Mouse (Mus musculus): ENCODE measurements around the gene Pgghg. TPM values are rescaled to one million over a fixed set of nuclear protein-coding genes. Genes with fewer than 3 reads are reported as not detected.

Pgghg gene
- polyA plus RNA-seq (2016; fragmentation: Nextera tagmentation; extraction: Ambion mirVana): 13.5 and 14.3 TPM in 2 replicates

DNA sequence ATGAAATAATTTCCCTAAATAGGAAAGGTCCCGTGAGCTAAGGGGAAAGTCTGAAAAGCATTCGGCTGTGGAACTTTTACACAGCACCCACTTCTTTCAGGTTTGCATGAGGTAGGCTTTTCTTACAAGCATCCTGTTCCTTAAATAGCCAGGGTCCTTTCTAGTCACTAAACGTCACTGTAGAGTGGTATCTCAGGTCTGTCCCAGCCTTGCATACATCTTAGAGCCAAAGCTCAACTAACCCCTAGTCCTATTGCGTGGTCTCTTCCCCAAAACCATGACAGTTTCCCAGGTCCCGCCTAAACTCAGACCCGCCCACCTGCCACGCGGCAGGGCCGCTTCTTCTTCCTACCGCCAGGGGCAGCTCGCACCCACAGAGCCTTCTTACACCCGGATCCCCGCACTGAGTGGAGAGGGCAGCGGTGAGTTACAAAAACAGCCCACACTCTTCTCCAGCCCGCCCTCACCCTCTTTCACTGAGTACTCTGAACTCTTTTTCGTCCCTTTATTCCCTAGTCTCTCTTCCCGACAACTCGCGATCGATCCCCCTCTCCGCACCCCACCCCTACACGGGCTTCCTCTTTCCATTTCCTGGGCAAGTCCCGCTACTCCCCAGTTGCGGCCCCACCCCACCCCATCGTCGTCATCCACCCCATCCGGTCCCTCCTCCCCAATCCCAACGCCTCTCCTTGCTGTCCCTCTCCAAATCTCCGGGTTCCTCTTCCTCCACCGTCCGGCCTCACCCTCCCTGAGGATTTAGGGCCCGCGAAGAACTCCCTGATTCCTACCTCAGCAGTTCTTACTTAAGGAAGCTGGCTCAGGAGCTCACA is at the start of gene Pgghg:
TSS of gene Pgghg (plus strand) at position 170 of the 830 bp plus-strand sequence.
- Histone ChIP-seq H3K27me3 (replicated peaks; ENCODE audit: low read depth, poor library complexity, severe bottlenecking) (no peaks in the 10 kb centered on the region), H3K9me3 (no peaks in the 10 kb centered on the region), H3K4me3 (peak within 1 kb of the TSS; percentile 64), H3K36me3 (replicated peaks) (peaks cover 19% of the 10 kb centered on the region), H3K4me1 (peaks cover 42% of the 10 kb centered on the region), H3K27ac (replicated peaks) (peak within 1 kb of the TSS; percentile 87)
- DNase-seq (ENCODE audit: low spot score): peak; percentile 91
- WGBS: 4% methylated on average over 33 of the region's 33 CpGs

DNA sequence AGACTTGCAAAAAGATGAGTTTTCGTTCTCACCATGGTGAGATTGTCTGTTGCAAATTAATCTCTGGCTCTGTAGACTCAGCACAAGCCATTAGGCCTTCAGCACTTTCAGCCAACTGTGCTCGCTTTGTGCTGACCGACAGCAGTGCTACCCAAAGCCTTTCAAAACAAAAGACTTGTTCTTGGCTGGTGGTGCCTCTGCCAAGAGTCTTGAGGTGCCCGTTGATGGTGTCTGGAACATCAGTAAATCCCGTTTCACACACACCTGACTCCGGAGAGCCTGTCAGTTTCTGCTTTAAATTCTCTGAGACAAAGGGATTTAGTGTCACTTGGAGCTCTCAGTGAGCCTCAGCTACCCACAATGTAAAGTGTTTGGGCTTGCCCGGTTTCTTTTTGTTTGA is 47.2 kb upstream of the Pgghg start:
- WGBS: 91% methylated on average over 7 of the region's 7 CpGs
- Histone ChIP-seq H3K4me3 (no peak overlapping the region), H3K36me3 (replicated peaks) (peaks cover 89% of the 10 kb centered on the region), H3K27me3 (replicated peaks; ENCODE audit: low read depth, poor library complexity, severe bottlenecking) (no peaks in the 10 kb centered on the region), H3K4me1 (no peaks in the 10 kb centered on the region), H3K27ac (replicated peaks) (no peak overlapping the region), H3K9me3 (no peaks in the 10 kb centered on the region)
- no peak for DNase-seq (ENCODE audit: low spot score)

DNA sequence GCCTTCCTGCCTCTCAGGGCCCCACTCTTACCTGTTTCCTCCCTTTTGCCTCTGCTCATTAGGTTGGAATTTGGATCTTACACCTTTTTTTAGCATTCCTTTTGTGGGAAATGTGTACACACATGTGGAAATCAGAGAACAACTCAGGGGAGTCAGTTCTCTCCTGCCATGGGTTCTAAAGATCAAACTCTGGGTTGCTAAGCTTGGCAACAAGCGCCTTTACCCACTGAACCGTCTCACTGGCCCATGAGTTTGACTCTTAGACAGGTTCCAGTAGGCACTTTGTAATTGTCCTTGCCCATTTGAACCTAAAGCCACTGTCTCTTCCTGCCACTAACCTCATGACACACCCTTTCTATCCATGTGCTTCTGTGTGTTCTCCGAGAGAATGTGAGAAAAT is 46.6 kb upstream of the Pgghg start:
- Histone ChIP-seq H3K27ac (replicated peaks) (no peak overlapping the region), H3K4me1 (no peaks in the 10 kb centered on the region), H3K36me3 (replicated peaks) (peaks cover 88% of the 10 kb centered on the region), H3K27me3 (replicated peaks; ENCODE audit: low read depth, poor library complexity, severe bottlenecking) (no peaks in the 10 kb centered on the region), H3K4me3 (no peak overlapping the region), H3K9me3 (no peaks in the 10 kb centered on the region)
- WGBS: 94% methylated on average over 3 of the region's 3 CpGs
- no peak for DNase-seq (ENCODE audit: low spot score)

DNA sequence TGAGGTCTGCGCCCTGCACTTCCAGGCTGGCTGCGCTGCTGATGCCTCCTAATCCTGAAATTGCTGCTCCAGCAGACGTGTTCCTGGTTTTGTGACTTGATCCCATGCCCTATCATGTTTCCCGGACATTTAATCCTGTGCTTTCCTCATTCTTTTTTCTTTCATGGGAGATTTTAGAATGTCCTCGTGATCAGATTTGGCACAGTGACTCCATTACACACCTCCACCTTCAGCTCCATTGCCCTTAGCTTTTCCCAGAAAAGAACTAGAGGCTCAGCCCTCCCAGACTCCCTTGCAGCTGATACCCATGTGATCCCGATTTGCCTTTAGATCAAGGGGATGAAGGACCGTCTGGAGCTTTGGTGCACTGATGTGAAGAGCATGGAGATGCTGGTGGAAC is 43.3 kb upstream of the Pgghg start:
- H3K4me1 ChIP-seq: peaks cover 13% of the 10 kb centered on the region
- no peak overlapping the region for H3K27ac ChIP-seq (replicated peaks)
- H3K36me3 ChIP-seq (replicated peaks): peaks cover 65% of the 10 kb centered on the region
- DNase-seq (ENCODE audit: low spot score): no peak
- no peak overlapping the region for H3K4me3 ChIP-seq
- 80% methylated on average over 7 of the region's 7 CpGs for WGBS
- no peaks in the 10 kb centered on the region for H3K27me3 ChIP-seq (replicated peaks; ENCODE audit: low read depth, poor library complexity, severe bottlenecking)
- no peaks in the 10 kb centered on the region for H3K9me3 ChIP-seq

DNA sequence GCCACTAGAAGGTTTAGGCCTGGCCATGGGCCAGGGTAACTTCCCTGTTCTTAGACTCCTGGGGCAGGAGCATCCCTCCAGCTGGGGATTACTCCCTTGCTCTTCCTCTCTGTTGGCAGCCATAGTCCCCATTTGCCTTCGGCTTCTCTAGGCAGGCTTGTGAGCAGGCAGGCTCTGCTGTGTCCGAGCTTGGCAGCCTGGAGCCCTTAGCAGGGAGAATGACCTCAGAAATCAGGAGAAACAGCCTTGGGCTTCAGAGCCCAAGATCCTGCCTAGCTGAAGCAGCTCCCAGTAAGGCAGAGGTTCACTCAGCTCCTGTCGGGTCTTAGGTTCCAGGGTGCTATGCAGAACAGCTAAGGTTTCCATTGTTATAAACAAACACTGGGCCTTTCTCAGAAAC is 42.1 kb upstream of the Pgghg start:
- Histone ChIP-seq H3K27me3 (replicated peaks; ENCODE audit: low read depth, poor library complexity, severe bottlenecking) (no peaks in the 10 kb centered on the region), H3K9me3 (no peaks in the 10 kb centered on the region), H3K4me1 (peaks cover 18% of the 10 kb centered on the region), H3K27ac (replicated peaks) (no peak overlapping the region), H3K36me3 (replicated peaks) (peaks cover 52% of the 10 kb centered on the region), H3K4me3 (no peak overlapping the region)
- WGBS: 75% methylated on average over 3 of the region's 3 CpGs
- no peak for DNase-seq (ENCODE audit: low spot score)

DNA sequence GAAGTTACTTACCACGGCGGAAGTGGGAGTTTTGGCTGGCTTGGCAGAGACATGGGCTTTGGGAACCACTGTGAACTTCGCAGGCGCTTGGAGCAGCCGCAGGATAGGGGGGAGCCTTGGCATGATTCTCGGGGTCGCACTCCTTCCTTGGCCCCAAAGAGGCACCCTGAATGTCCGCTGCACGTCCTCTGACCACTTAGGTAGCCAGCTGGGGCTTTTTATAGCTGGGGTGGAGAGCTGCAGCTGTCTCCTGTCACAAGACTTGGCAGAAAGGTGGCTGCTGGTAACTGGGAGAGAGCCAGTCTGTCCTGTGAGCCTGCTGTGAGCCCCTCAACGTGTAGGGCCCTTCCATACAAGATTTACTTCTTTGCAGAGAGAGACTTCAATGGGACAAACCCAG is 41.0 kb upstream of the Pgghg start, which contains the start of gene Cox8b:
TSS of gene Cox8b (minus strand) at position 227 of the 400 bp plus-strand sequence.
- Histone ChIP-seq H3K36me3 (replicated peaks) (peaks cover 43% of the 10 kb centered on the region), H3K27ac (replicated peaks) (no peak within 1 kb of the TSS), H3K9me3 (no peaks in the 10 kb centered on the region), H3K4me3 (no peak within 1 kb of the TSS), H3K27me3 (replicated peaks; ENCODE audit: low read depth, poor library complexity, severe bottlenecking) (no peaks in the 10 kb centered on the region), H3K4me1 (peaks cover 18% of the 10 kb centered on the region)
- WGBS: 82% methylated on average over 10 of the region's 10 CpGs
- no peak for DNase-seq (ENCODE audit: low spot score)

DNA sequence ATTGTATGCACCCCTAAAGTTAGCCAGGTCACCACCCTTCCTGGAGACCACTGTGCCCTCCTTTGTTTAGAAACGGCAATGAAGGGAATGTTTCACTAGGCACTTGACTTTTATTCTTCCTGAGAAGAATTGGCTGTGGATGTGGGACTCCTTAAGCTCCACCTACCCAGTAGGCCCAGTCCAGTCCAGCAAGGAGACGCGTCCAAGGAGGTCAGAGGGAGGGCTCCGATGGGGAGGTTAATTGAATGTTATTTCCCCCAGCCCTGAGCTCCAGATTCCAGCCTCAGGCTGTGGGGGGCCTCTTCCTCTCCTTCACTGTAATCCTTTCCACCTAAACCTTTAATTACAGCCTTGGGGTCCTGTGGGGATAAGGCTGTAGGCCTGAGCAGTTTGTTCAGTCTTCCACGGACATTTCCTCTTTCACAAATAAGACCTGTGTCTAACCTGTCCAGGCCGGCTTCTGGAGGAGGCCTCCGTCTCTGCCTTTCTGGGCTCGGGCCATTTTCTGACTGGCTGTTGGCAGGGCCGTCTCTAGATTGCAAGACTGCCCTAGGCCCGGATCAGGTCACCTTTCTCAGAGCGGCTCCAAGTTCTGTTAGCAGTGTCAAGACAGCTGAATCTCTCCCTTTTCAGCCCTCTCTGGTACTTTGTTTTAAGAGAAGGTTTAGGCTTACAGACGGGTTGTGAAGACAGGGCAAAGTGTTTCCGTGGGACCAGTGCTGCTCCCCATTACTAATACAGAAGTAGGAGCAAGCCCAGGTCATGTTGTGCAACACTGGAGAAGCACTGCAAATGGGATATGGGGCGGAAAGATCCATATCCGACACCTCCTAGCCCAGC is 38.9 kb upstream of the Pgghg start:
- H3K4me1 ChIP-seq: peaks cover 18% of the 10 kb centered on the region
- 54% methylated on average over 15 of the region's 15 CpGs for WGBS
- H3K9me3 ChIP-seq: no peaks in the 10 kb centered on the region
- DNase-seq (ENCODE audit: low spot score): peak; percentile 42
- H3K27me3 ChIP-seq (replicated peaks; ENCODE audit: low read depth, poor library complexity, severe bottlenecking): no peaks in the 10 kb centered on the region
- H3K4me3 ChIP-seq: no peak overlapping the region
- H3K36me3 ChIP-seq (replicated peaks): peaks cover 23% of the 10 kb centered on the region
- H3K27ac ChIP-seq (replicated peaks): peak overlapping the region; percentile 54

DNA sequence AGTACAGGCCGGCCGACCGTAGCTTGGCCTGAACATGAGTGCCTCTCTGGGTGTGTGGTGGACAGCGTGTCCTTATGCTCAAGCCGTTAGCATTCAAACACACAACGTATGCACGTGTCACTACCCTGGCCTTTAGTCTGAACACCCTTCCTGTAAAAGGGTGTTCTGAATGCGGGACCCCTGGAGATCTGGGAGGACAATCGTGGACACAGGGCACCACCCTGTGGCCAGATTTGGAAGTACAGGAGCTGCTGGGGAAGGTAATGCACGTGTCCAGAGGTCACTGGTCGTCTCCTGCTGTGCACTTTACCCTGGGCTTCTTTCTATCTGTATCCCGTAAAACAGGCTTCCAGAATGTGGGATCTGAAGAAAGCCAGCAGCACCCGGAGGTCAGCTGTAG is 38.0 kb upstream of the Pgghg start:
- Histone ChIP-seq H3K27ac (replicated peaks) (no peak overlapping the region), H3K9me3 (no peaks in the 10 kb centered on the region), H3K4me1 (peaks cover 20% of the 10 kb centered on the region), H3K36me3 (replicated peaks) (peaks cover 14% of the 10 kb centered on the region), H3K4me3 (no peak overlapping the region), H3K27me3 (replicated peaks; ENCODE audit: low read depth, poor library complexity, severe bottlenecking) (no peaks in the 10 kb centered on the region)
- 24% methylated on average over 13 of the region's 13 CpGs for WGBS
- DNase-seq (ENCODE audit: low spot score): peak; percentile 87

DNA sequence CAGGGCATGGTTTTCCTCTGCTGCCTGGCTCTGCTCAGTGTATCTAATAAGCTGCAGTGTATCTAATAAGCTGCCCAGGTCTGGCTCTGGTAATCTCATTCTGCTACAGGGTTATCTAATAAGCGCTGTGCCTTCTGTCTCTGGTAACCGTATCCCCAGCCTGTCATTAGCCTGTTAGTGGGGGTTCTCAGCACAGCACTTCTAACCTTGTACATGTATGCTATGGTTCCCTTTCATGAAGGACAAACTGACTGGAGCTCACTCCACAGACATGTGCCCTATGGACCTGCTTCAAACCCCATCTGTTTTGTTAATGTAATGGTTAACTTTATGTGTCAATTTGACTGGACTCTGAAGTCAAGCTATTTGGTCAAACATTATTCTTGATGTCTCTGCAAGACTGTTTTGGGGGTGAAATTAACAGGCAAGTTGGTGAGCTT is 35.5 kb upstream of the Pgghg start:
- Histone ChIP-seq H3K27me3 (replicated peaks; ENCODE audit: low read depth, poor library complexity, severe bottlenecking) (no peaks in the 10 kb centered on the region; the same call in 1 of the 2 replicates), H3K9me3 (no peaks in the 10 kb centered on the region), H3K4me1 (peaks cover 31% of the 10 kb centered on the region), H3K36me3 (replicated peaks) (no peaks in the 10 kb centered on the region), H3K4me3 (no peak overlapping the region), H3K27ac (replicated peaks) (no peak overlapping the region)
- WGBS: 83% methylated on average over 2 of the region's 2 CpGs
- no peak for DNase-seq (ENCODE audit: low spot score)

- Histone ChIP-seq H3K36me3 (replicated peaks) (no peaks in the 10 kb centered on the region), H3K9me3 (no peaks in the 10 kb centered on the region), H3K27me3 (replicated peaks; ENCODE audit: low read depth, poor library complexity, severe bottlenecking) (no peaks in the 10 kb centered on the region; the same call in 1 of the 2 replicates), H3K27ac (replicated peaks) (no peak overlapping the region), H3K4me1 (peaks cover 26% of the 10 kb centered on the region), H3K4me3 (no peak overlapping the region)
- DNase-seq (ENCODE audit: low spot score): no peak
- 87% methylated on average over 13 of the region's 13 CpGs for WGBS
These were observed 34.1 kb upstream of the Pgghg start for GRCm38 (mm10) chr7:140907131-140907530.

GRCm38 (mm10) chr7:140907697-140908096 is 33.5 kb upstream of the Pgghg start:
- WGBS: 86% methylated on average over 7 of the region's 7 CpGs
- H3K27ac ChIP-seq (replicated peaks): no peak overlapping the region
- DNase-seq (ENCODE audit: low spot score): no peak
- H3K36me3 ChIP-seq (replicated peaks): no peaks in the 10 kb centered on the region
- no peaks in the 10 kb centered on the region for H3K9me3 ChIP-seq
- H3K4me3 ChIP-seq: no peak overlapping the region
- H3K4me1 ChIP-seq: peaks cover 20% of the 10 kb centered on the region
- H3K27me3 ChIP-seq (replicated peaks; ENCODE audit: low read depth, poor library complexity, severe bottlenecking): no peaks in the 10 kb centered on the region; the same call in 1 of the 2 replicates

DNA sequence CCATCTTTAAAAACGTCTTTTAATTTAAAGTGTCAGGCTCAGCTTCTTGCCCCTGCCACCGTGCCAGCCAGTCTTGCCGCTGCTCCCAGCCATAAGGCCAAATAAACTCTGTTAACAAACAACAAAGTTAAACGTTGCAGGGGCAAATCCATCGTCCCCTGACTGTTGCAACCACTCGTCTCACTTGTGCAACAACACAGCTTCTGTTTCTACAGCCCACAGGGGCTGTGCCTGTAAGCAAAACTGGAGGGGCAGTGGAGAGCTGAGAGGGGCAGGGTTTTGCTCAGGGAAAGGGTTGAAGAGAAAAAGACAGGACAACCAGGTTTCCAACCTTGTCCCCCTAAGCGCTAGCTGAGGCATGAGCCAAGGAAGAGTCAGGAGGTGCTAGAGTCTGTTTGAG is 33.0 kb upstream of the Pgghg start:
- no peak for DNase-seq (ENCODE audit: low spot score)
- WGBS: 48% methylated on average over 7 of the region's 7 CpGs
- H3K27me3 ChIP-seq (replicated peaks; ENCODE audit: low read depth, poor library complexity, severe bottlenecking): no peaks in the 10 kb centered on the region; the same call in 1 of the 2 replicates
- H3K27ac ChIP-seq (replicated peaks): no peak overlapping the region
- H3K4me1 ChIP-seq: peaks cover 19% of the 10 kb centered on the region
- H3K4me3 ChIP-seq: peak overlapping the region; percentile 53; the same call in 1 of the 2 replicates
- no peaks in the 10 kb centered on the region for H3K9me3 ChIP-seq
- no peaks in the 10 kb centered on the region for H3K36me3 ChIP-seq (replicated peaks)

Measured in embryonic facial prominence, embryonic 10.5 days (tissue).